Mouse (Mus musculus) forelimb bud, embryonic 11.5 days (tissue): ENCODE data around the gene Ramp2.

Experiments used
- DNase-seq: peaks from one replicate; pipeline ENCODE4 v3.0.0-alpha.2; 2012; ENCODE audit warnings: low read depth, low spot score

Ramp2 gene

GRCm38 (mm10) chr11:101245855-101246701 is at the start of gene Ramp2:
Gene Ramp2, plus strand, starts transcription at chr11:101246028.
- DNase-seq, result no peak

- DNase-seq, result no peak
Measured at GRCm38 (mm10) chr11:101196175-101196574, 49.7 kb upstream of the Ramp2 start.

- no peak for DNase-seq
Measured at GRCm38 (mm10) chr11:101199555-101199954, 46.3 kb upstream of the Ramp2 start.

GRCm38 (mm10) chr11:101200986-101201385 is 44.8 kb upstream of the Ramp2 start:
- peak; percentile 52 for DNase-seq

- DNase-seq, result peak; percentile 87
Measured at GRCm38 (mm10) chr11:101211970-101212369, 33.9 kb upstream of the Ramp2 start.

- no peak for DNase-seq
Measured at GRCm38 (mm10) chr11:101216936-101217335, 28.9 kb upstream of the Ramp2 start.

- DNase-seq, result no peak
Measured at GRCm38 (mm10) chr11:101218436-101219055, 27.3 kb upstream of the Ramp2 start.

GRCm38 (mm10) chr11:101220853-101221252 is 25.0 kb upstream of the Ramp2 start:
- no peak for DNase-seq

GRCm38 (mm10) chr11:101221306-101221986 is 24.4 kb upstream of the Ramp2 start:
- no peak for DNase-seq

GRCm38 (mm10) chr11:101224337-101224736 is 21.5 kb upstream of the Ramp2 start:
- DNase-seq, result no peak

GRCm38 (mm10) chr11:101225331-101226064 is 20.3 kb upstream of the Ramp2 start:
- no peak for DNase-seq

- DNase-seq, result peak; percentile 75
Measured at GRCm38 (mm10) chr11:101226065-101226701, 19.6 kb upstream of the Ramp2 start, which contains the start of gene Ezh1. Gene Ezh1, minus strand, starts transcription at chr11:101226463.

GRCm38 (mm10) chr11:101229361-101229900 is 16.4 kb upstream of the Ramp2 start:
- no peak for DNase-seq

- DNase-seq, result no peak
Measured at GRCm38 (mm10) chr11:101230061-101230511, 15.7 kb upstream of the Ramp2 start.

GRCm38 (mm10) chr11:101230526-101230925 is 15.3 kb upstream of the Ramp2 start:
- DNase-seq, result no peak

- DNase-seq, result no peak
Measured at GRCm38 (mm10) chr11:101230991-101231871, 14.6 kb upstream of the Ramp2 start.

GRCm38 (mm10) chr11:101232010-101232839 is 13.6 kb upstream of the Ramp2 start:
- no peak for DNase-seq

GRCm38 (mm10) chr11:101233240-101233639 is 12.6 kb upstream of the Ramp2 start:
- no peak for DNase-seq

GRCm38 (mm10) chr11:101234124-101234523 is 11.7 kb upstream of the Ramp2 start:
- no peak for DNase-seq
